In genomic region chr3:107695219-107695947, GRCm38 (mm10) we compare ENCODE assay signal across 8 mouse cellular contexts. TPM values are rescaled to one million over a fixed set of nuclear protein-coding genes. Genes with fewer than 3 reads are reported as not detected.
DNase-seq lines count a peak whose midpoint lies in the region; ATAC-seq and TF ChIP-seq lines count a peak whose summit lies in the region.

No protein-coding gene starts in this region.

- peak overlapping the region; percentile 96 for H3K27ac ChIP-seq in lung, postnatal 0 days (ENCODE audit: low read length)
- peak overlapping the region; percentile 90 for H3K27ac ChIP-seq in forebrain, embryonic 14.5 days (ENCODE audit: low read depth, low read length)
- H3K27ac ChIP-seq in liver, embryonic 14.5 days, result peak overlapping the region; percentile 52
- H3K27ac ChIP-seq in stomach, postnatal 0 days (replicated peaks), result peak overlapping the region; percentile 97

- no peak for TF ChIP-seq EP300 in lung, postnatal 0 days (IDR thresholded peaks at IDR 0.05)
- no peak for TF ChIP-seq EP300 in liver, embryonic 14.5 days (IDR thresholded peaks at IDR 0.05; ENCODE audit: low read depth)
- no peak for TF ChIP-seq EP300 in stomach, postnatal 0 days (optimal IDR thresholded peaks at IDR 0.05)

- H3K4me1 ChIP-seq in lung, postnatal 0 days (ENCODE audit: insufficient read depth, low read depth, low read length), result peaks cover 14% of the 10 kb centered on the region; the same call in 1 of the 2 replicates
- peaks cover 28% of the 10 kb centered on the region for H3K4me1 ChIP-seq in forebrain, embryonic 14.5 days (ENCODE audit: control insufficient read depth, insufficient read depth, low read length)
- H3K4me1 ChIP-seq in liver, embryonic 14.5 days (replicated peaks; ENCODE audit: control insufficient read depth in 2 of 2, insufficient read depth in 2 of 2, low read length in 1 of 2), result peaks cover 8 to 19% of the 10 kb centered on the region in 2 experiments
- H3K4me1 ChIP-seq in stomach, postnatal 0 days (replicated peaks; ENCODE audit: control insufficient read depth, insufficient read depth), result no peaks in the 10 kb centered on the region; the same call in 1 of the 2 replicates

- H3K9me3 ChIP-seq in lung, postnatal 0 days (ENCODE audit: low read length), result no peaks in the 10 kb centered on the region
- H3K9me3 ChIP-seq in forebrain, embryonic 14.5 days (replicated peaks; ENCODE audit: control insufficient read depth, low read length), result no peaks in the 10 kb centered on the region
- no peaks in the 10 kb centered on the region for H3K9me3 ChIP-seq in liver, embryonic 14.5 days (ENCODE audit: control insufficient read depth, low read length)
- no peaks in the 10 kb centered on the region for H3K9me3 ChIP-seq in stomach, postnatal 0 days (ENCODE audit: control insufficient read depth, low read length)

- DNase-seq in lung, postnatal 0 days (ENCODE audit: low spot score), result peak; percentile 26
- no peak for DNase-seq in lung, postnatal 14 days
- peak; percentile 58 for DNase-seq in brain, adult 2 months (ENCODE audit: low read depth, low spot score)
- peak; percentile 46 for DNase-seq in forebrain, embryonic 14.5 days (ENCODE audit: low spot score)
- peak in 1 of 3 experiments; percentile 12 for DNase-seq in liver, embryonic 14.5 days (ENCODE audit: low read depth in 3 of 3, low spot score in 3 of 3)
- no peak for DNase-seq in stomach, postnatal 0 days (ENCODE audit: low spot score)
- DNase-seq in frontal cortex, postnatal 36 days (ENCODE audit: low spot score in 2 of 2), result no peak
- no peak for DNase-seq in right cerebral cortex, postnatal 25 days

- ATAC-seq in lung, postnatal 0 days, result no peak
- ATAC-seq in forebrain, embryonic 14.5 days, result no peak
- no peak for ATAC-seq in liver, embryonic 14.5 days (ENCODE audit: insufficient read depth)
- no peak for ATAC-seq in stomach, postnatal 0 days (ENCODE audit: low FRiP score, low TSS enrichment)

- no peaks in the 10 kb centered on the region for H3K27me3 ChIP-seq in lung, postnatal 0 days (replicated peaks; ENCODE audit: insufficient read depth, low read length)
- no peaks in the 10 kb centered on the region for H3K27me3 ChIP-seq in forebrain, embryonic 14.5 days (replicated peaks; ENCODE audit: control insufficient read depth, insufficient read depth, low read length)
- no peaks in the 10 kb centered on the region for H3K27me3 ChIP-seq in liver, embryonic 14.5 days (ENCODE audit: control insufficient read depth, insufficient read depth, low read length)
- H3K27me3 ChIP-seq in stomach, postnatal 0 days (ENCODE audit: control insufficient read depth, insufficient read depth, low read length), result no peaks in the 10 kb centered on the region

- 4% methylated on average over 16 of the region's 16 CpGs for WGBS in lung, postnatal 0 days
- 5% methylated on average over 16 of the region's 16 CpGs for WGBS in forebrain, embryonic 14.5 days
- WGBS in liver, embryonic 14.5 days (ENCODE audit: insufficient replicate concordance), result 6% methylated on average over 16 of the region's 16 CpGs
- WGBS in stomach, postnatal 0 days, result 3% methylated on average over 16 of the region's 16 CpGs

- peak overlapping the region; percentile 86 for H3K4me3 ChIP-seq in lung, postnatal 0 days (ENCODE audit: low read depth, low read length)
- H3K4me3 ChIP-seq in forebrain, embryonic 14.5 days (ENCODE audit: low read depth, low read length), result peak overlapping the region; percentile 87
- peak overlapping the region; percentile 94 to 96 for H3K4me3 ChIP-seq in liver, embryonic 14.5 days (ENCODE audit: insufficient read depth in 1 of 2, low read depth in 2 of 2, low read length in 2 of 2)
- peak overlapping the region; percentile 81 for H3K4me3 ChIP-seq in stomach, postnatal 0 days (ENCODE audit: low read depth, low read length)

- H3K36me3 ChIP-seq in lung, postnatal 0 days (ENCODE audit: insufficient read depth, low read length), result no peaks in the 10 kb centered on the region
- no peaks in the 10 kb centered on the region for H3K36me3 ChIP-seq in forebrain, embryonic 14.5 days (ENCODE audit: control insufficient read depth, insufficient read depth, low read length)
- H3K36me3 ChIP-seq in liver, embryonic 14.5 days (replicated peaks; ENCODE audit: control insufficient read depth, insufficient read depth, low read depth), result no peaks in the 10 kb centered on the region
- H3K36me3 ChIP-seq in stomach, postnatal 0 days (ENCODE audit: control insufficient read depth, insufficient read depth, low read length), result no peaks in the 10 kb centered on the region

- H3K4me2 ChIP-seq in lung, postnatal 0 days (replicated peaks; ENCODE audit: low read depth, low read length), result peak overlapping the region; percentile 90
- H3K4me2 ChIP-seq in forebrain, embryonic 14.5 days (ENCODE audit: low read length), result peak overlapping the region; percentile 76
- peak overlapping the region; percentile 98 for H3K4me2 ChIP-seq in liver, embryonic 14.5 days (ENCODE audit: low read depth)
- peak overlapping the region; percentile 60 for H3K4me2 ChIP-seq in stomach, postnatal 0 days (replicated peaks; ENCODE audit: low read depth)

- TF ChIP-seq CTCF in lung, postnatal 0 days (IDR thresholded peaks at IDR 0.05), result no peak
- TF ChIP-seq CTCF in liver, embryonic 14.5 days (IDR thresholded peaks at IDR 0.05; ENCODE audit: low read depth), result no peak
- no peak for TF ChIP-seq CTCF in stomach, postnatal 0 days (IDR thresholded peaks at IDR 0.05; ENCODE audit: low read depth)

- H3K9ac ChIP-seq in lung, postnatal 0 days (replicated peaks; ENCODE audit: low read depth), result peak overlapping the region; percentile 94
- peak overlapping the region; percentile 96 for H3K9ac ChIP-seq in forebrain, embryonic 14.5 days (ENCODE audit: low read length)
- peak overlapping the region; percentile 94 for H3K9ac ChIP-seq in liver, embryonic 14.5 days (replicated peaks)
- peak overlapping the region; percentile 98 for H3K9ac ChIP-seq in stomach, postnatal 0 days (ENCODE audit: low read length)

RNA-seq across cellular contexts. Expression of gene Ahcyl1, which starts 1.0 kb away (rescaled TPM):
- 37.1 and 39.3 TPM in 2 replicates for polyA plus RNA-seq in lung, postnatal 0 days (2015; fragmentation: Nextera tagmentation; extraction: Ambion mirVana)
- 104 and 105 TPM in 2 replicates for polyA plus RNA-seq in forebrain, embryonic 14.5 days (2014; fragmentation: Nextera tagmentation; extraction: Ambion mirVana)
- 22.9 and 30.1 TPM in 2 replicates for polyA plus RNA-seq in liver, embryonic 14.5 days (2012; rRNA removed)
- 28.6 and 29.8 TPM in 2 replicates for polyA plus RNA-seq in liver, embryonic 14.5 days (2014; fragmentation: Nextera tagmentation; extraction: Ambion mirVana)
- 39.8 and 41.4 TPM in 2 replicates for polyA plus RNA-seq in stomach, postnatal 0 days (2015; fragmentation: Nextera tagmentation; extraction: Ambion mirVana)

Comparison
In these comparisons a context has a peak if more than half of its experiments do, and no peak if none do; other contexts are left out.
1. DNase-seq: peak in lung, postnatal 0 days (single experiment), brain, adult 2 months (single experiment) and forebrain, embryonic 14.5 days (single experiment); none in lung, postnatal 14 days (single experiment), stomach, postnatal 0 days (single experiment), frontal cortex, postnatal 36 days (0 of 2) and right cerebral cortex, postnatal 25 days (single experiment).
2. Peak in every context shown above with its lines, with median percentiles within 50 percentile points of each other: H3K27ac ChIP-seq, H3K4me2 ChIP-seq, H3K4me3 ChIP-seq and H3K9ac ChIP-seq.